Mouse (Mus musculus) testis, adult 2 months (tissue): ENCODE data around the gene Ak7.

Source experiments
- CTCF ChIP-seq: fragments of 200-500 bp; IDR thresholded peaks from 2 replicates; pipeline ENCODE4 v1.5.1; 2012; ENCODE audit warnings: low read depth, mild to moderate bottlenecking, inconsistent platforms, low read length, moderate library complexity; ENCODE audit not compliant: control insufficient read depth, insufficient read depth, insufficient replicate concordance
- POLR2A ChIP-seq: fragments of 200-500 bp; IDR thresholded peaks from 2 replicates; pipeline ENCODE4 v1.6.1; 2012; ENCODE audit warnings: low read depth, mild to moderate bottlenecking, inconsistent platforms, low read length, moderate library complexity; ENCODE audit not compliant: control insufficient read depth

DNA sequence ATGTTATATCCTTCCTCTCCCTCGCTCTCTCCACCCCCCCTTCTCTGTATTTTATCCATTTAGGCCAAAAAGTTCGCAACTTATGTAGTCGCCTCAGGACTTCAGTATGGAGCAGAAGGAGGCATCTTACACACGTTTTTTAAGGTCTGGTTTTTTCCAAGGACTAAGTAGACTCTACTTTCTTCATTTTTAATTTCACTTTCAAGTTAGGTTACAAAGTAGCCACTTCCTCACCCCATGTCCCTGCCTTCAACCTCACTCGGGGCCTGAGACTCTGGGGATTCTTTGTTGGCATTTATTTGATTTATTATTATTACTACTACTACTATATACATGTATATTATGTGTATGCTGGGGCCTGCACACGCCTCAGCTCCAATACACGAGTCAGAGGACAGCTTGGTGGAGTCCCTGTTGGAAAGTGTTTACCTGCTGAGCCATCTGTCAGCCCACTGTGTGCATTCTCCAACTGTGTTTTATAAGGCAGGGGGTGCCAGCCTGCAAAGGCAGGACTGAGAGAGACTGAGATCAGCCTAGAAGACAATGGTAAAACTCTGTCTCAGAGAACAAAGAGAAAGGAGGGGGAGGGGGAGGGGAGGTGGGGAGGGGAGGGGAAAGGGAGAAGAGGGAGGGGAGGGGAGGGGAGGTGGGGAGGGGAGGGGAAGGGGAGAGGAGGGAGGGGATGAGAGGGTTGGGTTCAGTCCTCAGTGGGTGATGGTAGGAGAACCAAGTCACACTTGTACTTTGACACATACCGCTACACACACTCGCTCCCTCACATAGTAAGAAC, 27.8 kb downstream of the Ak7 start:
- no peak for TF ChIP-seq CTCF
- TF ChIP-seq POLR2A = no peak
